Mouse (Mus musculus) adrenal gland, postnatal 14 days (tissue): ENCODE results near the gene Rhox2g. TPM values are rescaled to one million over a fixed set of nuclear protein-coding genes. Genes with fewer than 3 reads are reported as not detected.
"Not testable (repeated sequence)": the region's sequence is repeated elsewhere in the genome, so short reads cannot be mapped to it uniquely, and the experiment has no call there.

ENCODE experiments used
- DNase-seq: peaks from one replicate; pipeline ENCODE4 v3.0.0; 2021; ENCODE audit warnings: mixed read lengths
- long read RNA-seq, 2 experiments: library from polyadenylated mRNA; stranded (forward); transcript quantifications; one replicate each; pipeline ENCODE4 v2.0.0; 2021
- total RNA-seq: library from RNA; stranded (reverse); gene quantifications from 2 replicates; pipeline ENCODE4 v1.2.3, GENCODE M21; 2021

Gene Rhox2g
- total RNA-seq = not detected in 2 replicates
- long read RNA-seq, experiment 1 = 0 reads
- long read RNA-seq, experiment 2 = 0 reads

DNA sequence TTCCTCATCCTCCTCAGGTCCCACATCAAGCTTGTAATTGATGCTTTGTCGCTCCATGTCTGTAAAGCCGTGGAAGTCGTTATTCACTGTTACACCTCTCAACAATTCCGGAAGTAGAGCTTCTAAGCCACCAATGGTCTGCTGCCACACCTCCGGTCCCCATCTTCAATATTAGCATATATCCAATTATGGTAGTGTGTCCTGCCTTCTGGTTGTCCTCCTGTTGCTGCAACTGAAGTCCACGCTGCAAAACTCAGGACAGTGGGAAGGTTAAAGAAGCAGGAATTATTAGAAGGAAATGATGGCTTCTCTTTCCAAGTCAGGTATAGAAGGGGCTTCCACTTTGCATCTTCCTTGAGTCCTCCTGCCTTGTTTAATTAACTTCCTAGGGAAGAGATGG, at the start of gene Rhox2g:
Gene Rhox2g (minus strand): TSS at position 101 of the 400 bp plus-strand sequence.
- DNase-seq = not testable (repeated sequence)

DNA sequence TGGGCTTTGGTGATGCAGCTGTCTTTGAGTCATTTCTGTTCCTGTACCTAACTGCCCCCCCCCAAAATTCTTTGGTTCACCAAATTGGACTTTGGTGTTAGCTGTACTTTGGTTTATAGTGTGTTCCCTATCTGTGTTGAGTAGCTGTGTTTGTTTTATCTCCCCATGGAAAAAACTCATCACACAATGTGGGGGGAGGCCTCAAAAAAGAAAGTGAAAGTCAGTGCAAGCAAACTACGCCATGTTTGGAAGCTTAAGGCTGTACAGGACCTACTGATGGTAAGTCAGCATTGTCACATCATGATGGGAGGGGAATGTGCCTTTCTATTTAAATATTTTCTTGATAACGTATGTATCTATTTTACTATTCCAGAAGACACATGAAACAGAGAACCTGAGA, 49.0 kb upstream of the Rhox2g start:
- DNase-seq = no peak

DNA sequence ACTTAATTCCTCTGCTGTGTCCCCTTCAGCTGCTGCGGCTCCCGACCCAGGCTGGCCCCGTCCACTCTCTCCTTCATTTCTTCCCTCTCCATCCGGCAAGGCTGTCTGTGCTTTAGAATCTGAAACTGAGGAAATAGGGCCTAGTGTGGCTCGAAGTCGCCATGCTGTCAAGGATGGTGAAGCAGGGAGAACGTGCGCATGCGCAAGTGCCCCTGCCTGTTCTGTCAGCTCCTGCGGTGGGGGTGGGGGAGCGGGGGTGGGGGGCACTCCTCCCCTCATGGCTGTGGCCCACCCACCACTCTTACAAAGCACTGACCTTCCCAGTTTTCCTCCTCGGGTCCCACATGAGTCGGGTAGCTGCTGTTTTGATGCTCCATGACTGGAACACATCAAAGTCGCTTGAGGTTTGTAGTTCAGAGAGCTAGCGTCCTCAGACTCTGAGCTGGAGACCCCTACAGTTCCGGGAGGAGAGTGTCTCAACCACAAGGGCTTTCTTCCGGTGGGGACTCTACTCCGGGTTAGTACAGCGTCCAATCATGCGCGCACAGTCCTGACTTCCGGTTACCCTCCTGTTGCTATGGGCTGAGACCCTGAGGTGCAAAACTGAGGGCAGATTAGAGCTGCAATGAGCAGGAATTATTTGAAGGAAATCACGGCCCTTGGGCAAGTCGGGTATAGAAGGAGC, 39.9 kb upstream of the Rhox2g start:
- DNase-seq = no peak

DNA sequence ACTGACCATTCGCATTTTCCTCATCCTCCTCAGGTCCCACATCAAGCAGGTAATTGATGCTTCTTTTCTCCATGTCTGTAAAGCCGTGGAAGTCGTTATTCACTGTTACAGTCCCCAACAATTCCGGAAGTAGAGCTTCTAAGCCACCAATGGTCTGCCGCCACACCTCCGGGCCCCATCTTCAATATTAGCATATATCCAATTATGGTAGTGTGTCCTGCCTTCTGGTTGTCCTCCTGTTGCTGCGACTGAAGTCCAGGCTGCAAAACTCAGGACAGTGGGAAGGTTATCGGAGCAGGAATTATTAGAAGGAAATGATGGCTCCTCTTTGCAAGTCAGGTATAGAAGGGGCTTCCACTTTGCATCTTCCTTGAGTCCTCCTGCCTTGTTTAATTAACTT, 29.9 kb upstream of the Rhox2g start, which contains the start of gene Rhox2h:
Gene Rhox2h (minus strand): TSS at position 101 of the 400 bp plus-strand sequence.
- not testable (repeated sequence) for DNase-seq

DNA sequence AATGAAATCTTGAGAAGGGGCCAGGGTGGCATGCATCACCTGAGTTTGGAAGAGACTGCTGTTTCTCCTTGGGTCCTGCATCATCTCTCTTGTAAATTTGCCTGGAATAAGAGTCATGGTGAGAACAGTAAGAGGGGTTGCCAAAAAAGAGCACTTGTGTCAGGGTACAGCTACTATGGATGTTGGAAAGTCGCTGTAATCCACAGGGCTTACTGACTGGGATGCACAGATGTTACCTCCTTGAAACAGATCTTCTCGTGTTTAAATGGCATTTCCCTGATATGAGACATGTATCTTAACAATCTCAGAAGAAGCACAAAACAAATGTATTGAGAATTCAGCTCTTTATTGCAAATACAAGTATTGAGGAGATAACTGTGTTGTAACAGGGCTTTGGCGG, 25.4 kb upstream of the Rhox2g start, which contains the start of gene Rhox3h:
Gene Rhox3h (minus strand): TSS at position 101 of the 400 bp plus-strand sequence.
- not testable (repeated sequence) for DNase-seq

DNA sequence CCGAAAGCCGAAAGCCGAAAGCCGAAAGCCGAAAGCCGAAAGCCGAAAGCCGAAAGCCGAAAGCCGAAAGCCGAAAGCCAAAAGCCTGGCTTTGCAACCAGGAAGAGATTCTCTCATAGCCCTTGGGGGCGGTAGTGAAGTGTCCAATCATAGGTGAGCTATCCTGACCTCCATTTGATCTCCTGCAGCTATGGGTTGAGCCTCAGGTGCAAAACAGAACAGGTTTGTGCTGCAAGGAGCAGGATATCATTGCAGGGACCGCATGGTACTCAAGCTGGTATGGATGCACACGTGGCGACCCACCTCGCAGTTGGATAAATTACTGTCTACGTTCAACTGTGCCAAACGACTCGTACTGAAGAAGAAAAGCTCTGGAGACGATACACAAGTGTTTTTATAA, 8.0 kb upstream of the Rhox2g start, which contains the start of gene Rhox4g:
Gene Rhox4g (minus strand): TSS at position 101 of the 400 bp plus-strand sequence.
- DNase-seq = not testable (repeated sequence)

DNA sequence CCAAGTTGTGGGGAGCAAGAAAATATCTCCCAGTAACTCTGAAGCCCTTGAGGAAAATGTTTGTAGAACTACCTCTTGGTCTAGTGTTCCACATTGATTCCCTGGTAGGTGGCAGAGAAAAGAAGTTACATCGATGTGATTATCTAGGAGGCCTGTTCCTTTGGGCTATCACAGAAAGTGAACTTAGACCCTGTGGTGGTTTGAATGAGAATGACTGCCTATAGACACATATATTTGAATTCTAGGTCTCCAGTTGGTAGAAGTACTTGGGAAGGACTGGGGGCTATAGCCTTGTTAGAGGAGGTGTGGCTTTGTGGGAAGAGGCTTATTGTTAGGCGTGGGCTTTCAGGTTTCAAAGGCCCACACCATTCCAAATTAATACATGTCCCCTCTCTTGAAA, 14.8 kb downstream of the Rhox2g start, which contains the start of gene Rhox3g:
Gene Rhox3g (minus strand): TSS at position 101 of the 400 bp plus-strand sequence.
- DNase-seq = not testable (repeated sequence)

DNA sequence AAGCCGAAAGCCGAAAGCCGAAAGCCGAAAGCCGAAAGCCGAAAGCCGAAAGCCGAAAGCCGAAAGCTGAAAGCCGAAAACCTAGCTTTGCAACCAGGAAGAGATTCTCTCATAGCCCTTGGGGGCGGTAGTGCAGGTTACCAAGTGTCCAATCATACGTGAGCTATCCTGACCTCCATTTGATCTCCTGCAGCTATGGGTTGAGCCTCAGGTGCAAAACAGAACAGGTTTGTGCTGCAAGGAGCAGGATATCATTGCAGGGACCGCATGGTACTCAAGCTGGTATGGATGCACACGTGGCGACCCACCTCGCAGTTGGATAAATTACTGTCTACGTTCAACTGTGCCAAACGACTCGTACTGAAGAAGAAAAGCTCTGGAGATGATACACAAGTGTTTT, 35.7 kb downstream of the Rhox2g start, which contains the start of gene Rhox4f:
Gene Rhox4f (minus strand): TSS at position 101 of the 400 bp plus-strand sequence.
- DNase-seq = not testable (repeated sequence)

Other genes with a start within 250 kb of the Rhox2g start
- not detected in 2 replicates for gene Rhox2b, start 231.4 kb downstream of the Rhox2g start, total RNA-seq
- not detected in 2 replicates for gene Rhox4b, start 211.0 kb downstream of the Rhox2g start, total RNA-seq
- not detected in 2 replicates for gene Rhox2c, start 189.8 kb downstream of the Rhox2g start, total RNA-seq
- not detected in 2 replicates for gene Rhox3c, start 184.9 kb downstream of the Rhox2g start, total RNA-seq
- not detected in 2 replicates for gene Rhox4c, start 163.1 kb downstream of the Rhox2g start, total RNA-seq
- gene Rhox2d, start 150.0 kb downstream of the Rhox2g start, total RNA-seq = not detected in 2 replicates
- not detected in 2 replicates for gene Rhox4d, start 129.1 kb downstream of the Rhox2g start, total RNA-seq
- not detected in 2 replicates for gene Rhox2e, start 113.0 kb downstream of the Rhox2g start, total RNA-seq
- not detected in 2 replicates for gene Rhox3e, start 101.5 kb downstream of the Rhox2g start, total RNA-seq
- not detected in 2 replicates for gene Rhox4e, start 86.1 kb downstream of the Rhox2g start, total RNA-seq
- not detected in 2 replicates for gene Rhox2f, start 72.1 kb downstream of the Rhox2g start, total RNA-seq
- not detected in 2 replicates for gene Rhox3f, start 62.5 kb downstream of the Rhox2g start, total RNA-seq
- gene Rhox4f, start 35.8 kb downstream of the Rhox2g start, total RNA-seq = not detected in 2 replicates
- gene Rhox3g, start 14.9 kb downstream of the Rhox2g start, total RNA-seq = not detected in 2 replicates
- gene Rhox4g, start 7.9 kb upstream of the Rhox2g start, total RNA-seq = not detected in 2 replicates
- gene Rhox3h, start 25.3 kb upstream of the Rhox2g start, total RNA-seq = not detected in 2 replicates
- gene Rhox2h, start 29.8 kb upstream of the Rhox2g start, total RNA-seq = not detected in 2 replicates
- gene Rhox5, start 161.4 kb upstream of the Rhox2g start, total RNA-seq = not detected in 2 replicates
- not detected in 2 replicates for gene Rhox6, start 183.4 kb upstream of the Rhox2g start, total RNA-seq
- gene Rhox7a, start 188.2 kb upstream of the Rhox2g start, total RNA-seq = not detected in 2 replicates
- not detected in 2 replicates for gene Rhox8, start 235.5 kb upstream of the Rhox2g start, total RNA-seq